Mouse (Mus musculus) splenic B cell, adult 2 months (primary cell): ENCODE measurements at regions not wholly inside any gene's neighbourhood (a gene's known extent, or its start where the extent isn't known, plus 50 kb on each side); places are given as distances from the start of the nearest gene placed in this dataset.

ENCODE experiments used
- DNase-seq: peaks from one replicate; pipeline ENCODE4 v3.0.0-alpha.2; 2011; ENCODE audit warnings: low read depth, low spot score
- H3K27me3 ChIP-seq: 2 replicates; pipeline ENCODE4 v1.6.1; 2012; ENCODE audit warnings: mild to moderate bottlenecking, low read length, moderate library complexity, mixed read lengths; ENCODE audit not compliant: control insufficient read depth, poor library complexity, insufficient read depth, severe bottlenecking
- H3K36me3 ChIP-seq: 2 replicates; pipeline ENCODE4 v1.6.1; 2012; ENCODE audit warnings: mild to moderate bottlenecking, low read length, moderate library complexity, mixed read lengths; ENCODE audit not compliant: control insufficient read depth, poor library complexity, insufficient read depth, severe bottlenecking

DNA sequence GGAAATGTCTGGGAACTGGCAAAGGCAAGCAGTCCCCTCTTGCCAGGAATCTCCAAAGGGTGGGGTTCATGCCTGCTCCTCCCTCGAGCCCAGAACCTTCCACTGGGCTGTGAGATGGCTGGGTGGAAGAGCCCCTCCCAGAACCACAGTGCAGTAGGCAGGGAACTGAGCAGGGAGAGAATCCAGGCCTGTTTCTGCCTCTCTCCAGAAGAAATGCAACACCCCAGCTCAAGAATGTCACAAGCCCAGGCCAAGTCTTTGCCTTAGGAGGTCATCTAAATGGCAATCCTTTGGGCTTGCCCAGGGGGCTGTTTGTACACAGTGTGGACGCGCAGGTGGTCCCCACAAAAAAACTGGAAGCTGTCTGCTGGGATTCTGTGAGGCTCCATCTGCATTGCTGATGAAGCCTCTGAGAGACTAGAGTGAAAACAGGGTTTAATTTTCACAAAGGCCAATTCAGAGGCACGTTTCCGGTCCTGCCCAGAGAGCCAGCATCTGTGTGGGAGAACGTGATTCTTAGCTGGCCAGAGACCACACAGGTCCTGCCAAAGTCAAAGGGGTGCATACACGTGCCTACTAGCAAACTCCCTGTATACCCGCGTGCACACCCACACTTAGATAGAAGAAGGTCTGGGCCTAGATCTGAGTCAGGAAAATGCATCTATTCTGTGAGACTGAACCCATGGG, 129.0 kb downstream of the Hmg20a start:
- Histone ChIP-seq H3K36me3 (no peaks in the 10 kb centered on the region), H3K27me3 (no peaks in the 10 kb centered on the region; the same call in 1 of the 2 replicates)
- no peak for DNase-seq

DNA sequence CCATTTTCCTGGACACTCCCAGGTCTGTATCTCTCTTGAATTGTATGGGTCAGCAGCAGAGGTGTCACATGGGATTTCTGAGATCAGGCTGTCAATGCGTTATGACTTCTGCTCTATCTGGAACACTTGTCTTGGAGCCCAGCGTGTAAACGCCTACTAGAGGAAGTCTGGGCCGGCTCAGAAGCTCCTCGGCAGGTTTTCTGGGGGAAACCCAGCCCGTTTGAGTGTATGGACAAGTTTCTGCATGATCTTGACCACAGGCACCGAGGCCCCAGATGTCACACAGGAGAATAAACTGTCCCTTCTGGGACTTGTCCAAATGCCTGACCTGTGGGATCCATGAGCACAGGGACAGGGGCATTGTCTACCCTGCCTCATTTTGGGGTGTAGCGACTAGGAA, 131.4 kb downstream of the Hmg20a start:
- Histone ChIP-seq H3K27me3 (no peaks in the 10 kb centered on the region), H3K36me3 (no peaks in the 10 kb centered on the region)
- DNase-seq: no peak

GRCm38 (mm10) chr9:56550178-56550577, 131.8 kb downstream of the Hmg20a start:
- DNase-seq: no peak
- H3K36me3 ChIP-seq: no peaks in the 10 kb centered on the region
- H3K27me3 ChIP-seq: no peaks in the 10 kb centered on the region

DNA sequence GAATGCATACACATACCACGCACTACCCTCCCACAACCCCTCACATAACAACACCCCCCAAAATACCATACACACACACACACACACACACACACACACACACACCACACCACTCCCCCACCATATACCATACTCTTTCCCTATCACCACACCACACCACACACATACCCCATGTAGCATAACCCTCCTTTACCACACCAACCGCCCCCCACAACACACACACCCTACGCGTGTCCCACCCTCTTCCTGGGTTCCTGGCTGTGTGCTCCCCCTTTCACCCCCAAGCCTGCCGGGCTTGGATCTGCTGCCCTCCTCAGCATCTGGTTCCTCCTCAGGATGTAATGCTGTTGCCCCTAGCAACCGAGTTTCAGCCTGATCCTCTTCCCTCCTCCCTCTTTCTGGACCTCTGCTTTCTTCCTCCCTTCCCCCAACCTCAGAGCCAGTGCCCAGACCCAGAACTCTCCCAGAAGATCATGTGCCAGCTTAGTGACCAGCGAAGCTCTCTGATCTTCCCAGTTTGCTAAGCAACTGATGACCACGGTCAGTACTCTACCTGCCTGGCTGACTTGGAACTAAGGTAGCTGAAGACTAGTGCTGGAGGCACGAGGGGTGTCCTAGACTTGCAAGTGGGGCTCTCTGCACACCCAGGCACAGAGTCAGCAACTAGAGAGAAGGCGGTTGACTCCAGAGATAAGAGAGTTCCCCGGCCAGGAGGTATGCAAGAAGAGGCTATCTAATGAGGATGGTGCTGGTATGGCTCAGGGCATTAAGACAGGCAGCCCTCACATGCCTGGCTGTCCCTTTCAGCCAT, 133.2 kb downstream of the Hmg20a start:
- DNase-seq: no peak
- Histone ChIP-seq H3K36me3 (no peaks in the 10 kb centered on the region), H3K27me3 (no peaks in the 10 kb centered on the region)

- no peaks in the 10 kb centered on the region for H3K36me3 ChIP-seq
- DNase-seq: no peak
Measured at GRCm38 (mm10) chr9:56552187-56552686, 133.8 kb downstream of the Hmg20a start.

DNA sequence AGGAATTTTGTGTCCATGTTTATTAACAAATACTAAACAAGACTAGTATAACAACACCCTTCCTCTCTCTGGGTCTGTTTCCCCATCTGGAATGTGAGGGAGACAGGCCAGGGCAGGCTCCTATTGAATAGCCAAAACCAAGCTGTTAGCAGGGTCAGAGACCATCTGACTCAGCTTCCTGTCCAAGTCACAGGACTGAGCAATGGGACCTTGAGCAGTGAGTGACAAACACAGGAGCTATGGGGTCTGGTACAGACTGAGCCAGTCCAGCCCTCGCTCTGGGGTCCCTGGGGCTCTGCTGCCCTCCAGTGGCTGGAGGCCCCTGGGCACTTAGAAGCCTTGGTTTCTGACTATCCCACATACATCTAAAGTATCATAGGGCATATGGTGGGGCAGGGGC, 134.4 kb downstream of the Hmg20a start:
- Histone ChIP-seq H3K36me3 (no peaks in the 10 kb centered on the region), H3K27me3 (no peaks in the 10 kb centered on the region)
- peak; percentile 65 for DNase-seq

More at GRCm38 (mm10) chr9:56552187-56552686, 133.8 kb downstream of the Hmg20a start:
- no peaks in the 10 kb centered on the region for H3K27me3 ChIP-seq

- Histone ChIP-seq H3K27me3 (no peaks in the 10 kb centered on the region), H3K36me3 (no peaks in the 10 kb centered on the region)
- no peak for DNase-seq
Measured at GRCm38 (mm10) chr9:56553626-56554025, 135.2 kb downstream of the Hmg20a start.

GRCm38 (mm10) chr9:56554096-56554495, 135.7 kb downstream of the Hmg20a start:
- H3K27me3 ChIP-seq: no peaks in the 10 kb centered on the region
- no peaks in the 10 kb centered on the region for H3K36me3 ChIP-seq
- no peak for DNase-seq

DNA sequence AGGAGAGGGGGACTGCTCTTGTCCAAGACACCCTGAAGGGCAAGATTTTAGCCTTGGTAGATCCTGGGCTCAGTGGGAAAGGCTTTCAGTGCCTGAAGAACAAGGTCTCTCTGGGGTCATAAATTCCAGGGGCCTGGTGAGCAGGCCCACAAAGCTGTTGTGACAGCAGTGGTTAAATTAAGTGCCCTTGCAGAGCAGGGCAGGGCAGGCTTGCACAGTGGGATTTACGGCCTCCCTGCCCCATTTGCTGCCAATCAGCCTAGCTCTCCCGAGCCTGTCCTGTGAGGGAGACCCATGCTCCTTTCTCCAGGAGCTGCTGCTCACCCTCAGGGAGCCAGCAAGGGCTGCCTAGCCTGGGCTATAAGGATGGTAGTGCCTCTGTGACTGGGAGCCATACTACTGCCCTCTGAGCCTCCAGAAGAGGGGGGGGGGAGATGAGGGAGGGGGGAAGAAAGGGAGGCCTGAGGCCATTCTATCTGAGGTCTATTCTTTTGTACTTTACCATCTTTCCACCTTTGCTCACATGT, 141.3 kb downstream of the Hmg20a start:
- DNase-seq: no peak
- Histone ChIP-seq H3K27me3 (no peaks in the 10 kb centered on the region), H3K36me3 (no peaks in the 10 kb centered on the region)

DNA sequence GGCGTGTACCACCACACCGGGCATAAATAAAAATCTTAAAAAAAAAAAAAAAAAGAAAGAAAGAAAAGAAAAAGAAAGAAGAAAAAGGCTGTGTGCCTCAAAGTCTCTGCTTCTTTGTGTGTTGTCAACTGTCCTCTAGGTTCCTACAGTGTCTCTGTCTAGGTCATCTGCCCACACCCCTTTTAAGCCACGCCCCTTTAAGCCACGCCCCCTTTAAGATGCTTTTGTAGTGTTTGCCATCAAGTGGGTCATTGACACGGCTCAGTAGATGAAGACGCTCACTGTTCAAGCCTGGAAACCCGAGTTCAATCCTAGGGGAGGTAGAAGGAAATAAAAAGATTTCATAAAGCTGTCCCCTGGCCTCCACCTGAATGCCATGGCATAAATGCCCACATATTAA, 144.0 kb downstream of the Hmg20a start:
- H3K27me3 ChIP-seq: no peaks in the 10 kb centered on the region
- no peaks in the 10 kb centered on the region for H3K36me3 ChIP-seq
- DNase-seq: peak; percentile 8

DNA sequence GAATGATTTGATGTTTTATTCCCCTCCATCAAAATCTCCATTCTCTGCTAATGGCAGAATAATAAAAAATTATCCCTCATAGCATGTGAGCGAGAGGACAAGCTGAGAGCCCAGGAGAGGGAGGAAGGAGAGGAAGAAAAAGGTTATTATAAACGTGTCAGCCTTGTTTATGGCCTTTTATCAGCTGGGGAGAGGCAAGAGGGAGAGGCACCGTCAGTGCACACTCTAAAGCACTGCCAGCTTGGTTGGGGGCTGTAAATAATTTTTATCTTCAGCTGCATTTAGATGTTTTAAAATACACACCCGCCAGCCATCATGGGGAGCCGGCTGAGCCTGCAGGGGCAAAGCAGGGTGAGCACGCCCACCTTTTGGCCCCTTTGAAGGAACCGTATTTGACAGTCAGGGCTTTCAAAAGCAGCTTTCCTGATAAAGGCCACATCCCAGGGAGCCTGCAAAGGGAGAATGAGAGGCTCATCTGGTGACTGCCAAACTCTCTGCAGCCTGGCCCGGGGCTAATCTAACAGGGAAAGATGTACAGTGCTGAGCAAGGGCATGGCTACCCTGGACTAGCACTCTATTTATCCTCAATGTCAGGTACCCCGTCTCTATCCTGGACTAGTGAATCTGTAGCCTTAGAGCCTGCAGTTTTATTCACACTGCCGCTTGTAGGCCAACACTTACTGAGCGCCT, 145.8 kb downstream of the Hmg20a start:
- DNase-seq: no peak
- no peaks in the 10 kb centered on the region for H3K27me3 ChIP-seq

More for the DNA sequence above, 145.8 kb downstream of the Hmg20a start:
- no peaks in the 10 kb centered on the region for H3K36me3 ChIP-seq
